Mouse (Mus musculus) c-Kit-positive CD71-negative TER-119-negative erythroid progenitor cells, embryonic 14.5 days (primary cell): Measurements from ENCODE around the gene Abcd1.
A peak's percentile ranks its signal among the peaks of the same experiment; 100 is the strongest.

Experiments
- DNase-seq: peaks from one replicate; pipeline ENCODE4 v3.0.0-alpha.2; 2013; ENCODE audit warnings: low read depth

The Abcd1 gene

DNA sequence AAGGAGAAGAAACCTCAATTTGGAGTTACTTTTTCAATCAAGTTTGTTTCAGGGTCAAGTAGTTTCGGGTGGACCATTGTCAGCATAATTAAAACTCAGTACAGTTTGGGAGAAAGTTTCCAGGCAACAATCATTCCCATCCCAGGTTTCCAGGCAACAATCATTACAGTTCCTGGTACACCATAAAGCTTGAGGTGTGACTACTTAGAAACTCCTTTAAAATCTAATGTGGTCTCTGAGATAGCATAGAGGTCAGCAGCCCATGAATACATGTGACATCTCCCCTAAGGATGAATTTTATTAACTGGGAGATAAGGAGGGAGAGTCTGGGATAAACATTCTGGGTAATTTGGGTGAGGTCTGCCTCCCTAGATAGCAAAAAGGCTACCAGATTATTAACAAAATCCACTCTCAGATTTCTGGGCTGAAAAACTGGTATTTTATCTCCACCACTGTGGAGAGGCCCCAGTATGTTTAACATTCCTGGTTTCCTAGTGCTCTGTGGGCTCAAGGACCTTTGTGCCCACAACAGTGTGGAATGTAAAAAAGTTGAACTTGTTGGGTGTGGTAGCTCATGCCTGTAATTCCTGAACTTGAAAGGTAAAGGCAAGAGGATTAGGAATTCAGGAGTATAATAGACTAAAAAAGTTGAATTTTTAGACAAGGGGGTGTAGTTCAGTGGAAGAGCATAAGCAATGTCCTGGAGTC lies 28.5 kb downstream of the Abcd1 start:
- no peak for DNase-seq

DNA sequence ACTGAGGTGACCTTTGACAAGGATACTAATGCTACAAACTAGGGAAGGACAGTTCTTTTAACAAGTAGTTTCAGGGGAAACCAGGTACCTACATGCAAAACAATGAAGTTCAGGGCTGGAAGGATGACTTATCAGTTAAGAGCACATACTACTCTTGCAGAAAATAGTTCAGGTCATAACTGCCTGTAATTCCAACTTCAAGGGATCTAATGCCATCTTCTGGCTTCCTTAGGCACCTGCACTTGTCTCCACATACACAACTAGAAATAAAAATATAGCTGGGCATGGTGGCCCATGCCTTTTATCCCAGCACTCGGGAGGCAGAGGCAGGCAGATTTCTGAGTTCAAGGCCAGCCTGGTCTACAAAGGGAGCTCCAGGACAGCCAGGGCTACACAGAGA lies 32.6 kb downstream of the Abcd1 start:
- no peak for DNase-seq

DNA sequence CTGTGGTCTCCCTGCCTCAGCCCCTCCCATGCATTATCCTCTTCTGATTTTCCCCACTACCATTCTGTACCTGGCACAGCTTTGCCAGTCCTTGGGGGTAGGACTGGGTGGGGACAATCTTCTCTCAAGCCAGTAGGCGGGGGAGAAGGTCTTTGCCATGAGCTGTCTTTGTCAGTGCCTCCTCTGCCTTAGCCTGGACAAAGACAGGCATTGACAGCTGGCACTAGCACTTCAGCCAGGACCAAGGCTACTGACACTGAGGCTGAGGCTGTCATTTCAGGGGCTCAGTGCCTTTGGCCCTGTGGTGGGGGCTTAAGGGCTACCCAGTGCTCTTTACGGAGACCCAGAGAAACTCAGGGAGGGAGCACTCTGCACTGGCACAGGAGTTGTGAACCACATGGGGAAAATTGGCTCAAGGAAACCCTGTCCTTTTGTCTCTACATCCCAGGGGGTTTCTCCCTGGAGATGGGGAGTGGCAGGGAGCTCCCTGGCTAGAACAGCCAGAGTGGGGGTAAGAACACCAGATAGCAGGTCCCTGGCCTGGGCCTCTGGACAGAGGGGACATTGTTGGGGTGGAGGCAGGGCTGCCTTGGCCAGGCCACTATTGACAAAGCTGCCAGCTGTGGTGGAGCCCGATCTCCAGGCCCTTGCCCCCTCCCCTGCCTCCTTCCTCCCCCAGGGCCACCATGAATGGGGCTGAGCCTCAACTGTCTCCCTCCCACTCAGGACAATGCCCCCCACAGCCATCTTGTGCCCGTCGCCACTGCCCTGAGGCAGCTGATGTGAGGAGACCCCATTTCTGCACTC lies 40.1 kb downstream of the Abcd1 start, which contains the start of gene Plxnb3:
Gene Plxnb3, plus strand, starts transcription at position 757 of the 807 bp plus-strand sequence.
- no peak for DNase-seq

GRCm38 (mm10) chrX:73758611-73759290 lies 42.4 kb downstream of the Abcd1 start:
- DNase-seq: no peak

DNA sequence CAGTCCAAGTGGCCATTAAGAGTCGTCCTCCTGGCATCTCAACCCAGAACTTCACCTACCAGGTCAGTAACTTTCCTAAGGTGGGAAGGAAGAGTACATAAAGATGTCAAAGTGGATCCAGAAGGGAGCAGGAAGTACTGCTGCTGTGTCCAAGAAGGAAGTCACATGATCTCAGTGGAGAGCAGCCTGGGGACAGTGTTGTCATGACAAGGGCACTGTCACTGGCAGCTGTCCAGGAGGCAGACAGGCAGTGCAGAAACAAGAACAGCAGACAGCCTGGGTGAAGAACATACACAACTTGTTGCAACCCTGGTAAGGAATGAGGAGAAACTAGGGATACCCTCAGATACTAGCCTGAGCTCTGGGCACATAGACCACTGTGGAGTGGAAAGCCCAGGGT lies 48.9 kb downstream of the Abcd1 start:
- DNase-seq: no peak

DNA sequence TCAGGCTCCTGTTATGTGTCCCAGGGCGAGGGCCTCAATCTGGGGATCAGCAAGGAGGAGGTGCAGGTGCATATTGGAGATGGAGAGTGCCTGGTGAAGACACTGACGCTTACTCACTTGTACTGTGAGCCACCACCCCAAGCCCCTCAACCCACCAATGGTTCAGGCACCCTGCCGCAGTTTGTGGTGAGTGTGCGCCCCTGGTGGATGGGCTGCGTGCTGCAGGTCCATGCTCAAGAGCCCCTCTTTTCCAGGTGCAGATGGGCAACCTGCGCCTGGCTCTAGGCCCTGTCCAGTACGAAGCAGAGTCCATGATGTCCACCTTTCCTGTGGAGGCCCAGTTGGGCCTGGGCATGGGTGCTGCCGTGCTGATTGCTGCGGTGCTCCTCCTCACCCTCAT lies 50.9 kb downstream of the Abcd1 start:
- DNase-seq: no peak

- DNase-seq: no peak
Measured at GRCm38 (mm10) chrX:73774168-73774760, 57.9 kb downstream of the Abcd1 start, which contains the start of gene Srpk3. Gene Srpk3, plus strand, starts transcription at chrX:73774405.

DNA sequence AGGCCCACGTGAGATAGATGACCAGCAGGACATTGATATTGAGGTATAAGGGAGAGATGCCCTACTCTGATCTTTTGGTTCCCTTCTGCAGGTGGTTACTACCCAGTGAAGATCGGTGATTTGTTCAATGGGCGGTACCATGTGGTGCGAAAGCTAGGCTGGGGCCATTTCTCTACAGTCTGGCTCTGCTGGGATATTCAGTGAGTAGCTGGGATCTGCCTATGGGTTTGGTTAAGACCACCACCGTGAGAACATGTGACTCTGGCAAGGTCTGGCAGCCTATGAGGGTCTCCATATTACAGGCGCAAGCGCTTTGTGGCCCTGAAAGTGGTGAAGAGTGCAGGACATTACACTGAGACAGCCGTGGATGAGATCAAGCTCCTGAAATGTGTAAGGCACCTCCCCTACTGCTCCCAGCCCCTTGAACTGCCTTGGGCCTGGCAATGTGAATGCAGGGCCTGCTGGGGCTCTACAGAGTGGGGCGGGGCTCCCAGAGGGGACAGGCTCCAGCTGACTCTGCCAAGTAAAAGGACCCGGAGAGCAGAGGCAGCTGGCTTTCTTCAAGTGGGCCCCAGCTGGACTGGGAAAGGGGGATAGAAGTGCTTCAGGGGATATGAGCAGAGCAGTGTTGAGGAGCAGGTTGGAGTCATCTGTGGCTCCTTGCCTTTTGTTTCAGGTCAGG lies 58.5 kb downstream of the Abcd1 start:
- no peak for DNase-seq

GRCm38 (mm10) chrX:73782227-73782626 lies 65.8 kb downstream of the Abcd1 start:
- no peak for DNase-seq

DNA sequence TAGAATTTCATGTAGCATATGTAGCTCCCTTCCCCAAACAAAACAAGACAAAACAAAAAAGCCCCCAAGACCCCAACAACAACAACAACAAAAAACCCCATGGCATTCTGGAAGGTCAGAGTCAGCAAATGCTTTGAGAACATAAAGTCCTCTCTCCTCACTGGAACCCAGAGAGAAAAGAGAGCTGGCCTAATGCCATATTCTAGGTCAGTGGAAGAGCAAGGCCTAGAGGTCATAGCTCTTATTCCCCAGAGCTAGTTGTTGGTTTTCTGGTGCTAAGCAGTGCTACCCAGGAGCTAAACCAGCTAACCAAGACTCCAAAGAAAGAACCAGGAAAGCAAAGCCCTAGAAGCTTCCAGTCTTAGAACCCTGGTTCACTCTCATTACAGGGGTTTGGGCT lies 69.3 kb downstream of the Abcd1 start:
- DNase-seq: no peak

DNA sequence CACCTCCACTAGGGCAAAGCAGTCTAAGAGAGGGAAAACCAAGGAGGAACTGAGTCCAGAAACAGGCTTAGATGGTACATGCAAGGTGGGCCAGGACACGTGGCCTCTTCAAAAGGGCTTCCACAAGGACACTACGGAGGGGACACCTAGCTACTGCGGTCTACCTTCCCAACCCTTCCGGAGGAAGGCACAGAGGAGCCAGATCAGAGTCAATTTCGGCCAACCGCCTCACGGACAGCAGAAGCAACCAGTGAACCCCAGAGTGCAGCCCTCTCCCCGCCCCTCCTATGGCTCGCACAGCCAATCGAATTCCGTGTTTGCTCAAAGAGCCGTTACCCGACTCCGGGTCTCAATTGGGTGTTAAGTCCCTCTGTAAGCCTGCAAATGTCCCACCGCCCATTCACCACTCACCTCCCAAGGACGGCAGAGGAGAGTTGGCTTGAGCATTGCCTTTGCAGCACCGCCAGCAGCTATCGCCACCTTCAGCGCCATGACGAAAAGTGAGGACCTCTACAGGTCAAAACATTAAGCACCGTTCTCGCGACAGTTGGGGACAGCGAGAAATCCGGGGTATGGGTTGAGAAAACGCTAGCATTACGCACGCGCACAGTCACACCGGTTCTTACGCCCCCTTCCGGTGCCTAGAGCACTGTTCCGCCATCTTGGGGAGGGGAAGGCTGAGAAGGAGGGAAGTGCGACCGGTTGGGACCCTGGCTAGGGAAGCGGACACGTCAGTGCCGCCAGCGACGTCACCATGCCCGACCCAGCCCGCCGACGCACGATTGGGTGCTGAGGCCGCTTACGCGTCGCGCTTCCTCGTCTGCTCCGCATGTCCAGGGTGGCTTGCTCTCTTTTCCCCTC lies 70.2 kb downstream of the Abcd1 start, which contains the start of the genes Idh3g and Ssr4:
Gene Idh3g, minus strand, starts transcription at position 534 of the 861 bp plus-strand sequence.
Gene Ssr4, plus strand, starts transcription at position 665 of the 861 bp plus-strand sequence.
- peak; percentile 91 for DNase-seq

DNA sequence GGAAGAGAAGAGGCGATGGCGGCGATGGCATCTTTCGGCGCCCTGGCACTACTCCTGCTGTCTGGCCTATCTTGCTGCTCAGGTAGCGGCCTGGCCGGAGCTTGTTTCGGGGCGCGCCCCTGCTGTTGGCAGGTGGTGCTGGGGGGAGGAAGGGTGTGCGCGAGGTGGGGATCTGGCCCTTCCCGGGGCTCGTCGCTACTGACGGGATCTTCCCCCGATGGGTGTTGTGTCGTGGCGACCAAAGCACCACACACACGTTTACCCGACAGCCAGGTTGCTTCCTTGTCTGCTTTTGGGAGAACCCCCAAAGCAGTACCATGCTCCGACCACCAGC lies 70.8 kb downstream of the Abcd1 start:
- no peak for DNase-seq
